In genomic region chr3:107846175-107846574, GRCm38 (mm10) we compare ENCODE assay signal across 29 mouse cellular contexts. TPM values are rescaled to one million over a fixed set of nuclear protein-coding genes. Genes with fewer than 3 reads are reported as not detected.
DNase-seq lines count a peak whose midpoint lies in the region; ATAC-seq and TF ChIP-seq lines count a peak whose summit lies in the region.
"Had no signal": no experiment of that assay in that cellular context is flagged by ENCODE, and none has a peak within 500 bp of the region (broad histone marks: within the 10 kb centered on the region; RNA-seq: fewer than 3 reads in every experiment).

No protein-coding gene starts in this region.

- peaks cover 18% of the 10 kb centered on the region; the same call in 1 of the 2 replicates for H3K27me3 ChIP-seq in liver, embryonic 12.5 days (replicated peaks)
- no peaks in the 10 kb centered on the region for H3K27me3 ChIP-seq in hindbrain, embryonic 11.5 days (ENCODE audit: control insufficient read depth, insufficient read depth, low read length)
- H3K27me3 ChIP-seq: embryonic facial prominence, embryonic 15.5 days; heart, embryonic 15.5 days; hindbrain, embryonic 15.5 days; kidney, embryonic 15.5 days; liver, embryonic 15.5 days had no signal

- H3K9me3 ChIP-seq in liver, embryonic 12.5 days (replicated peaks): no peaks in the 10 kb centered on the region
- no peaks in the 10 kb centered on the region for H3K9me3 ChIP-seq in hindbrain, embryonic 11.5 days (ENCODE audit: control insufficient read depth, low read length)
- H3K9me3 ChIP-seq: embryonic facial prominence, embryonic 15.5 days; heart, embryonic 15.5 days; hindbrain, embryonic 15.5 days; kidney, embryonic 15.5 days; liver, embryonic 15.5 days; midbrain, embryonic 10.5 days had no signal

- TF ChIP-seq POLR2A in bone marrow, adult 2 months (IDR thresholded peaks at IDR 0.05; ENCODE audit: borderline replicate concordance, control insufficient read depth, low read depth, low read length): no peak

- peak; percentile 16 for DNase-seq in thymus, postnatal 25 days
- no peak for DNase-seq in thymus, postnatal 36 days
- DNase-seq in adrenal gland, adult 2 months: no peak
- no peak for DNase-seq in hindbrain, embryonic 11.5 days (ENCODE audit: low spot score)
- DNase-seq: adrenal gland, adult 8-10 months; B cell, adult 2 months; cerebellum, adult 9-10 months; heart, postnatal 36 days; kidney, postnatal 4 days; lung, postnatal 4 days; retina, postnatal 1 day had no signal

- peaks cover 12% of the 10 kb centered on the region for H3K4me1 ChIP-seq in bone marrow, adult 2 months (ENCODE audit: control insufficient read depth, insufficient read depth, low read length)
- peaks cover 18% of the 10 kb centered on the region; the same call in 1 of the 2 replicates for H3K4me1 ChIP-seq in liver, embryonic 12.5 days
- H3K4me1 ChIP-seq in hindbrain, embryonic 11.5 days (replicated peaks; ENCODE audit: control insufficient read depth, insufficient read depth, low read length): peaks cover 8% of the 10 kb centered on the region; the same call in 1 of the 2 replicates

- ATAC-seq in megakaryocyte, adult 5-6 weeks (ENCODE audit: poor library complexity, severe bottlenecking): peak; percentile 65
- ATAC-seq in liver, embryonic 12.5 days: no peak
- ATAC-seq in hindbrain, embryonic 11.5 days (ENCODE audit: low FRiP score): no peak
- ATAC-seq: forebrain, embryonic 14.5 days; intestine, postnatal 0 days had no signal

- no peak overlapping the region for H3K9ac ChIP-seq in liver, embryonic 12.5 days
- H3K9ac ChIP-seq in hindbrain, embryonic 11.5 days (ENCODE audit: low read depth, low read length): no peak overlapping the region
- H3K9ac ChIP-seq: embryonic facial prominence, embryonic 15.5 days; heart, embryonic 15.5 days; hindbrain, embryonic 15.5 days; kidney, embryonic 15.5 days; liver, embryonic 15.5 days had no signal

- TF ChIP-seq CTCF in bone marrow, adult 2 months (IDR thresholded peaks at IDR 0.05; ENCODE audit: control insufficient read depth, insufficient read depth, low read length): no peak

- H3K4me2 ChIP-seq in liver, embryonic 12.5 days: no peak overlapping the region
- no peak overlapping the region for H3K4me2 ChIP-seq in hindbrain, embryonic 11.5 days (replicated peaks; ENCODE audit: low read depth, low read length)
- H3K4me2 ChIP-seq: embryonic facial prominence, embryonic 15.5 days; heart, embryonic 15.5 days; hindbrain, embryonic 15.5 days; kidney, embryonic 15.5 days; liver, embryonic 15.5 days had no signal

- H3K4me3 ChIP-seq in bone marrow, adult 2 months (replicated peaks; ENCODE audit: control insufficient read depth, low read depth, low read length): no peak overlapping the region
- H3K4me3 ChIP-seq in liver, embryonic 12.5 days: no peak overlapping the region
- no peak overlapping the region for H3K4me3 ChIP-seq in hindbrain, embryonic 11.5 days (ENCODE audit: low read depth, low read length)
- H3K4me3 ChIP-seq: embryonic facial prominence, embryonic 15.5 days; gastrocnemius, adult 2 months; heart, embryonic 15.5 days; hindbrain, embryonic 15.5 days; kidney, embryonic 15.5 days; liver, embryonic 15.5 days; midbrain, embryonic 10.5 days had no signal

- H3K36me3 ChIP-seq in liver, embryonic 12.5 days: no peaks in the 10 kb centered on the region
- no peaks in the 10 kb centered on the region for H3K36me3 ChIP-seq in hindbrain, embryonic 11.5 days (ENCODE audit: control insufficient read depth, insufficient read depth, low read length)
- H3K36me3 ChIP-seq: embryonic facial prominence, embryonic 15.5 days; heart, embryonic 15.5 days; hindbrain, embryonic 15.5 days; kidney, embryonic 15.5 days; liver, embryonic 15.5 days; midbrain, embryonic 10.5 days had no signal

- WGBS in bone marrow, adult 2 months: 8% methylated on average over 1 of the region's 1 CpGs
- WGBS in liver, embryonic 12.5 days (ENCODE audit: insufficient replicate concordance): 7% methylated on average over 1 of the region's 1 CpGs
- WGBS in hindbrain, embryonic 11.5 days: 89% methylated on average over 1 of the region's 1 CpGs

- H3K27ac ChIP-seq in bone marrow, adult 2 months (ENCODE audit: control insufficient read depth, insufficient read depth, low read depth, low read length, poor library complexity): peak overlapping the region; percentile 15; the same call in 1 of the 2 replicates
- no peak overlapping the region for H3K27ac ChIP-seq in liver, embryonic 12.5 days
- no peak overlapping the region for H3K27ac ChIP-seq in hindbrain, embryonic 11.5 days (ENCODE audit: low read depth, low read length)
- H3K27ac ChIP-seq: embryonic facial prominence, embryonic 15.5 days; gastrocnemius, adult 2 months; heart, embryonic 15.5 days; hindbrain, embryonic 15.5 days; kidney, embryonic 15.5 days; liver, embryonic 15.5 days; midbrain, embryonic 10.5 days had no signal

RNA-seq across cellular contexts. Expression of gene Eps8l3, which starts 30.9 kb away (rescaled TPM):
- not detected in 2 replicates for polyA plus RNA-seq in bone marrow, adult 2 months (2011; ENCODE audit: insufficient read depth, insufficient read length, low replicate concordance, missing spikeins)
- not detected in 2 replicates for total RNA-seq in megakaryocyte, adult 5-6 weeks (2015)
- not detected in 2 replicates for total RNA-seq in megakaryocyte, adult 5-6 weeks (2017)
- total RNA-seq in adrenal gland, adult 2 months (2021): not detected
- not detected in 2 replicates for polyA plus RNA-seq in adrenal gland, adult 2 months (2012; rRNA removed)
- polyA plus RNA-seq in liver, embryonic 12.5 days (2016; fragmentation: Nextera tagmentation; extraction: Ambion mirVana): not detected in 2 replicates
- not detected in 2 replicates for polyA plus RNA-seq in hindbrain, embryonic 11.5 days (2014; fragmentation: Nextera tagmentation; extraction: Ambion mirVana)
- total RNA-seq: adrenal gland, adult 8-10 months; gastrocnemius, adult 2 months; gastrocnemius, postnatal 4 days; heart, postnatal 36 days; left cerebral cortex, postnatal 36 days had no signal
- polyA plus RNA-seq: brain, embryonic 14.5 days; embryonic facial prominence, embryonic 15.5 days; forebrain, embryonic 14.5 days; frontal cortex, adult 2 months; heart, embryonic 15.5 days; hindbrain, embryonic 15.5 days; kidney, embryonic 15.5 days; liver, embryonic 15.5 days; lung, embryonic 16.5 days; midbrain, embryonic 10.5 days; urinary bladder, adult 2 months had no signal

RNA-seq across cellular contexts. Expression of gene Gstm5, which starts 49.4 kb away (rescaled TPM):
- polyA plus RNA-seq in bone marrow, adult 2 months (2011; ENCODE audit: insufficient read depth, insufficient read length, low replicate concordance, missing spikeins): 40.9 and 62.6 TPM in 2 replicates
- total RNA-seq in megakaryocyte, adult 5-6 weeks (2015): 4.7 and 15.4 TPM in 2 replicates
- 2.5 and 3.5 TPM in 2 replicates for total RNA-seq in megakaryocyte, adult 5-6 weeks (2017)
- 10 to 100 TPM; 34.7 to 55.3 TPM for total RNA-seq in adrenal gland, adult 2 months (2021)
- 11.9 and 12.7 TPM in 2 replicates for polyA plus RNA-seq in adrenal gland, adult 2 months (2012; rRNA removed)
- 121 and 124 TPM in 2 replicates for polyA plus RNA-seq in liver, embryonic 12.5 days (2016; fragmentation: Nextera tagmentation; extraction: Ambion mirVana)
- polyA plus RNA-seq in hindbrain, embryonic 11.5 days (2014; fragmentation: Nextera tagmentation; extraction: Ambion mirVana): 236 and 261 TPM in 2 replicates
